Mouse (Mus musculus): Measurements from ENCODE around the gene Ppm1h.

DNA sequence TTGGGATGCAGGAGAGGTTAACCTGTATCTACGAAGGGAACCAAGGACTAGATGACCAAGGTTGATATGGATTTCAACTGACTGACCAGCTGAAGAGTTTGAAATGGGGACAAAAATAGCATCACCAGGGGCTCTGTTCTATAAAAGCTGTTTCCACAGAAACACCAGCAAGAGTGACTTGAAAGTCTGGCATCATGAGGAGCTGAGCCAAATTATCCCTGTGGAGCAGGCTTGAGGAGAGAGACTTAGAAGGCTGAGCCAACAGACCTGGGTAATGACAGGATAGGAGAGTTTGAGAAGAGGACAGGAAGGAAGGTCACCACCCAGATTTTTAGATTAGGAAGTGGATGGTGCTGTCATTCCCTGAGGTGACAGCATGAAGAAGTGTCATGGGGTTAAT is 12.9 kb upstream of the Ppm1h start:
- TF ChIP-seq CTCF (IDR thresholded peaks at IDR 0.05; ENCODE audit: control insufficient read depth, insufficient read depth, low read length) = no peak
- no peak for TF ChIP-seq POLR2A (IDR thresholded peaks at IDR 0.05; ENCODE audit: borderline replicate concordance, control insufficient read depth, low read depth, low read length)

Measured in bone marrow, adult 2 months (tissue).